Mouse (Mus musculus): Measurements from ENCODE around the gene Shc1. TPM values are rescaled to one million over a fixed set of nuclear protein-coding genes. Genes with fewer than 3 reads are reported as not detected.

The Shc1 gene
- total and polyA plus RNA-seq, 3 experiments = 49.2 to 79.8 TPM; not detected in 1

DNA sequence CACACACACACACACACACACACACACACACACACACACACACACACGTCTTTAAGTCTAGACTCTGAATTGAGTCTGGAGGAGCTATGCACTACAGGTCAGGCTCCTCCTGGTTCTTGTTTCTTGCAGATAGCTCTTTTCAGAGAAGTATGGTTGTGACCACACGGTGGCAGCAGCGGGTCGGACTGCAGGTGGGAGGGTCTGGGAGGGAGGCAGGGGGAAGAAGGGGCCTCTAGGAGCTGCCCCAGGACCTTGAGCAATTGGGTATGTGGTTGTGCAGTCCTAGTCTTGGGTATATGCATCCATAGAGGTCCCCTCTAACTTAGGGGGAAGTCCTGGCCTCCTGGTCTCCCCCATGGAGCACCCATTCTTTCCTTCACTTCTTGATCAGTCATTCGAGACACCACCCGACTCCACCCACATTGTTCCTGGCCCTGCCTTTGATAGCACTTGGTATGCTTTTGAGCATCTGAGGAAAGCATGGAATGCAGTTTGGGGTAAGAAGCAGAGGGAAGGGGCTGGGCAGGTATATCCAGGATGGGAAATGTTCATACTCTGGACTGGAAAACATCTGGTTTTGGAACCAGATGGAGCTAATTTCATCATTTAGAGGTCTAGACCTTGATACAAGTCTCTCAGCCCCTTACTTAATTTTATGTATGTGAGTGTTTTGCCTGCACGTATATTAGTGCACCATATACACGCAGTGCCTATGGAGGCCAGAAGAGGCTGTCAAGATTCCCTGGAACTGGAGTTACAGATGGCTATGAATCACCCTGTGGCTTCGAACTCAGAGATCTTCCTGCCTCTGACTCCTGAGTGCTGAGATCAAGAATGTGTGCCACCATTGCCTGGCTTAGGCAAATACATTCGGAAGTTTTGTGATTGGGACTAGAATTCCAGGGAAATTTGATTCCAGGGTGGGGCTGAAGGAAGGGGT, 38.8 kb downstream of the Shc1 start (continued):
- TF ChIP-seq NRF1 (IDR thresholded peaks at IDR 0.05; ENCODE audit: insufficient read depth, low read depth, low read length, poor library complexity, severe bottlenecking) (0 out of 2 replicates have a peak, but pooled peaks have one; percentile 4), MAX (IDR thresholded peaks at IDR 0.05; ENCODE audit: low read length) (no peak; the same call in 1 of the 2 replicates), SMC3 (IDR thresholded peaks at IDR 0.05; ENCODE audit: low read depth, low read length) (peak; percentile 91), ELF1 (IDR thresholded peaks at IDR 0.05; ENCODE audit: low read depth, low read length) (0 out of 2 replicates have a peak, but pooled peaks have one; percentile 25), EP300 (IDR thresholded peaks at IDR 0.05; ENCODE audit: low read depth in 1 of 2, low read length in 2 of 2) (no peak), TAL1 (IDR thresholded peaks at IDR 0.05; ENCODE audit: low read length) (no peak), CHD1 (IDR thresholded peaks at IDR 0.05; ENCODE audit: low read depth, low read length) (0 out of 2 replicates have a peak, but pooled peaks have one; percentile 49)

DNA sequence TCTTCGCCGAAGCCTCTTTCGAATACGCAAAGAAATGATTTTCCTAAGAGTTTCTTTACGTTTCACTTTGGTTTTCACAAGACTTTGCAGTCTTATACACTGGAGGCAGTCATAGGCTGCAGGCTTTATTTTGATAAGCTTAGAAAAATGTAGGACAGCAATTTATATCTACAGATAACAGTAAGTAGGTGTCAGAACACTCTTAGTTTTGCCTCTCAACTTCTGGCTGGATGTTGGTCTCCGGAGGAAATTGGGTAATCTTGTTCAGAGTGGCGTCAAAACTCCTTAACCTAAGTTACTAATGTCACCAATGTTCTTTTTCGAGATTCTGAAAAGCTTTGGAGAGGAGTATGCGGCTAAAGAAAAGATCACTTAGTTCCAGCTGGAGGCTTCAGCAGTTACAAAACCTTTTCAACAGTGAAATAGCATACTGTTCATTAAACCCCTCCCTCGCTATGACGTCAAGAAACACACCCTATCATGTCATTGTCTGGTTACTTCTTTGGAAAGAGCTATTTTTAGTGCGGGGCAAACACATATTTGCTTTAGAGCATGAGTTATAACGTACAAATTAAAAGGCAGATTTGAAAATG, 40.2 kb downstream of the Shc1 start:
- H3K9ac ChIP-seq (ENCODE audit: control insufficient read depth, low read depth, low read length, poor library complexity, severe bottlenecking) = peak overlapping the region; percentile 36
- H3K9me3 ChIP-seq (replicated peaks; ENCODE audit: insufficient read depth, low read length) = no peaks in the 10 kb centered on the region
- H3K4me1 ChIP-seq (ENCODE audit: control insufficient read depth in 1 of 2, insufficient read depth in 2 of 2, low read length in 2 of 2) = peaks cover 11 to 20% of the 10 kb centered on the region in 2 experiments
- H3K36me3 ChIP-seq (ENCODE audit: control insufficient read depth in 1 of 2, insufficient read depth in 2 of 2, low read length in 2 of 2) = peaks cover 0 to 10% of the 10 kb centered on the region in 2 experiments; a peak in 2 of 4 replicates
- peak; percentile 83; the same call in 1 of the 2 replicates for TF ChIP-seq GABPA (IDR thresholded peaks at IDR 0.05; ENCODE audit: low read depth, low read length)
- TF ChIP-seq SIN3A (IDR thresholded peaks at IDR 0.05; ENCODE audit: low read length) = peak; percentile 85
- no peak for TF ChIP-seq CHD2 (IDR thresholded peaks at IDR 0.05; ENCODE audit: low read length)
- 0 out of 2 replicates have a peak, but pooled peaks have one; percentile 15 for TF ChIP-seq MAX (IDR thresholded peaks at IDR 0.05; ENCODE audit: low read length)
- TF ChIP-seq GATA1 (IDR thresholded peaks at IDR 0.05; ENCODE audit: low read depth, low read length) = peak; percentile 66
- TF ChIP-seq ZNF384 (IDR thresholded peaks at IDR 0.05; ENCODE audit: low read depth, low read length) = 0 out of 2 replicates have a peak, but pooled peaks have one; percentile 31
- TF ChIP-seq MYC (IDR thresholded peaks at IDR 0.05; ENCODE audit: low read depth, low read length) = peak; percentile 31; the same call in 1 of the 2 replicates
- no peak; the same call in 1 of the 2 replicates for TF ChIP-seq E2F4 (IDR thresholded peaks at IDR 0.05; ENCODE audit: borderline replicate concordance, low read depth, low read length)
- TF ChIP-seq USF1 (IDR thresholded peaks at IDR 0.05; ENCODE audit: low read depth, low read length) = no peak
- TF ChIP-seq ZMIZ1 (IDR thresholded peaks at IDR 0.05; ENCODE audit: low read depth, low read length) = peak; percentile 67
- TF ChIP-seq ZKSCAN1 (IDR thresholded peaks at IDR 0.05; ENCODE audit: low read depth, low read length) = no peak
- peak in 1 of 2 experiments; percentile 27; a peak in 1 of 4 replicates for TF ChIP-seq POLR2A (IDR thresholded peaks at IDR 0.05; ENCODE audit: control insufficient read depth in 1 of 2, insufficient read depth in 1 of 2, low read depth in 1 of 2, low read length in 2 of 2, poor library complexity in 1 of 2)
- peak; percentile 3; the same call in 1 of the 2 replicates for TF ChIP-seq RCOR1 (IDR thresholded peaks at IDR 0.05; ENCODE audit: low read depth, low read length)
- peak; percentile 81; the same call in 1 of the 2 replicates for TF ChIP-seq MEF2A (IDR thresholded peaks at IDR 0.05; ENCODE audit: extremely low read depth, insufficient replicate concordance, low read depth, low read length, poor library complexity, severe bottlenecking)
- no peak for TF ChIP-seq JUND (IDR thresholded peaks at IDR 0.05; ENCODE audit: low read depth, low read length)
- no peak for TF ChIP-seq USF2 (IDR thresholded peaks at IDR 0.05; ENCODE audit: borderline replicate concordance in 1 of 2, insufficient read depth in 1 of 2, low read depth in 1 of 2, low read length in 2 of 2)
- peak; percentile 76 for TF ChIP-seq ETS1 (IDR thresholded peaks at IDR 0.05; ENCODE audit: low read depth, low read length)
- peak; percentile 86 for TF ChIP-seq TBP (IDR thresholded peaks at IDR 0.05; ENCODE audit: low read depth, low read length)
- TF ChIP-seq POLR2AphosphoS2 (IDR thresholded peaks at IDR 0.05; ENCODE audit: low read length) = peak; percentile 72; the same call in 1 of the 2 replicates
- TF ChIP-seq EP300 (IDR thresholded peaks at IDR 0.05; ENCODE audit: low read depth in 1 of 2, low read length in 2 of 2) = peak in 1 of 2 experiments; percentile 8; a peak in 2 of 4 replicates
- TF ChIP-seq NELFE (IDR thresholded peaks at IDR 0.05; ENCODE audit: low read depth, low read length) = peak; percentile 63; the same call in 1 of the 2 replicates
- H3K27me3 ChIP-seq (ENCODE audit: control insufficient read depth in 1 of 2, insufficient read depth in 2 of 2, low read length in 2 of 2) = no peaks in the 10 kb centered on the region
- peak overlapping the region; percentile 74 for H3K27ac ChIP-seq (ENCODE audit: control insufficient read depth, low read depth, low read length)
- DNase-seq (ENCODE audit: low read depth, low spot score) = peak; percentile 97
- H3K4me3 ChIP-seq (ENCODE audit: control insufficient read depth in 1 of 2, insufficient read depth in 1 of 2, low read depth in 2 of 2, low read length in 2 of 2) = peak overlapping the region; percentile 61 to 95
- peaks cover 4% of the 10 kb centered on the region; the same call in 1 of the 2 replicates for H3K79me2 ChIP-seq (ENCODE audit: control insufficient read depth, insufficient read depth, low read length, poor library complexity)

Measured in MEL (cell line).